Mouse (Mus musculus) ES-E14 (cell line): ENCODE measurements at regions not wholly inside any gene's neighbourhood (a gene's known extent, or its start where the extent isn't known, plus 50 kb on each side); places are given as distances from the start of the nearest gene placed in this dataset.

Source experiments
- CHD2 ChIP-seq: IDR thresholded peaks from 2 replicates; pipeline ENCODE4 v1.6.1; 2014; ENCODE audit warnings: mild to moderate bottlenecking, low read depth, low read length, inconsistent platforms
- HCFC1 ChIP-seq: IDR thresholded peaks from 2 replicates; pipeline ENCODE4 v1.6.1; 2012; ENCODE audit warnings: low read length, inconsistent platforms, borderline replicate concordance; ENCODE audit not compliant: insufficient read depth
- MAFK ChIP-seq: IDR thresholded peaks from 2 replicates; pipeline ENCODE4 v1.6.1; 2014; ENCODE audit warnings: mild to moderate bottlenecking, low read depth, low read length, inconsistent platforms; ENCODE audit not compliant: insufficient read depth
- ZC3H11A ChIP-seq: IDR thresholded peaks from 2 replicates; pipeline ENCODE4 v1.6.1; 2012; ENCODE audit warnings: low read depth, mild to moderate bottlenecking, inconsistent platforms, low read length, borderline replicate concordance
- ZNF384 ChIP-seq: IDR thresholded peaks from 2 replicates; pipeline ENCODE4 v1.6.1; 2012; ENCODE audit warnings: low read depth, low read length, inconsistent platforms

DNA sequence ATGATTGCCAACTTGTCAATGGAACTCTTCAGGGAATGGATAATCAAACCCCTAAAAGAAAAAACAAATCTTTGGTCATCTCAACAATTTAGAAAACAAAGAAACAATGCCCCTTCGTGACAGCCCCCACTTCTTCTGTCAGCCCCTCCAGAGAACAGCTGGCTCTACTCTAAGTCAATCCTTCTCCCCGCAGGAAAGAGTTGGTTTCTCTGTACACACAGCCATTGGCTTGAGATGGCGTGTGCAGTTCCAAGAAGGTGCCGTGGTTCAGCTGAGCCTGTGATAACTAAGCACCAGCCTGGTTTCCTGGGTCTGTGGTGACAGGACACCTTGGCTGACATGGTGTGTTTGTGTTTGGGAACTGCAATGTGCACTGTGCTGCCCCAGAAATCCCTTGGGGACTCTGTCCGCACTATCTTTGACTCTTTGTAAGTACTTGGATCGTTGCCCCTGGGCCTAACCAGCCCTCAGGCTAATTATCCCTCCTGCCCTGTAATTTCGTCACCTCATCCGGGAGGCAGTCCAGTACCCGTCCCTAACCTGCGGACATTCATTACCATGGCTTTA is 253.8 kb upstream of the Kazn start:
- TF ChIP-seq CHD2 (no peak), ZNF384 (no peak), ZC3H11A (no peak), MAFK (no peak), HCFC1 (no peak)
